Mouse (Mus musculus) G1E-ER4 (cell line): Measurements from ENCODE around the gene Commd2. TPM values are rescaled to one million over a fixed set of nuclear protein-coding genes. Genes with fewer than 3 reads are reported as not detected.

Source experiments
- GATA1 ChIP-seq: IDR thresholded peaks from one replicate; pipeline ENCODE4 v1.8.0; 2012; ENCODE audit warnings: low read length, inconsistent platforms
- polyA plus RNA-seq: library from polyadenylated mRNA; stranded (reverse); fragments of >175 nt; gene quantifications from 2 replicates; pipeline ENCODE4 v1.2.3, GENCODE M21; 2012

The Commd2 gene
- 24.9 and 40.5 TPM in 2 replicates for polyA plus RNA-seq

GRCm38 (mm10) chr3:57651231-57651864, at the start of gene Commd2:
Commd2 (minus strand) TSS chr3:57651715.
- TF ChIP-seq GATA1: no peak

GRCm38 (mm10) chr3:57696779-57697178, 45.3 kb upstream of the Commd2 start:
- no peak for TF ChIP-seq GATA1

- no peak for TF ChIP-seq GATA1
Measured at GRCm38 (mm10) chr3:57696249-57696648, 44.7 kb upstream of the Commd2 start.

GRCm38 (mm10) chr3:57692719-57693118, 41.2 kb upstream of the Commd2 start, which contains the start of gene Ankub1:
Ankub1 (minus strand) TSS chr3:57692799.
- no peak for TF ChIP-seq GATA1

GRCm38 (mm10) chr3:57691772-57692171, 40.3 kb upstream of the Commd2 start:
- no peak for TF ChIP-seq GATA1

GRCm38 (mm10) chr3:57677786-57678185, 26.3 kb upstream of the Commd2 start:
- TF ChIP-seq GATA1: no peak

GRCm38 (mm10) chr3:57674075-57674474, 22.6 kb upstream of the Commd2 start:
- no peak for TF ChIP-seq GATA1

- no peak for TF ChIP-seq GATA1
Measured at GRCm38 (mm10) chr3:57673586-57673985, 22.1 kb upstream of the Commd2 start.

GRCm38 (mm10) chr3:57667054-57667723, 15.7 kb upstream of the Commd2 start:
- TF ChIP-seq GATA1: no peak

- no peak for TF ChIP-seq GATA1
Measured at GRCm38 (mm10) chr3:57665880-57666279, 14.4 kb upstream of the Commd2 start.

GRCm38 (mm10) chr3:57664682-57665081, 13.2 kb upstream of the Commd2 start:
- no peak for TF ChIP-seq GATA1

GRCm38 (mm10) chr3:57663731-57664130, 12.2 kb upstream of the Commd2 start:
- no peak for TF ChIP-seq GATA1

GRCm38 (mm10) chr3:57658608-57659007, 7.1 kb upstream of the Commd2 start:
- TF ChIP-seq GATA1: no peak

GRCm38 (mm10) chr3:57653646-57654045, 2.1 kb upstream of the Commd2 start:
- TF ChIP-seq GATA1: no peak

- no peak for TF ChIP-seq GATA1
Measured at GRCm38 (mm10) chr3:57652485-57652884, 970 bp upstream of the Commd2 start.

GRCm38 (mm10) chr3:57651865-57652259, 347 bp upstream of the Commd2 start:
- no peak for TF ChIP-seq GATA1

- no peak for TF ChIP-seq GATA1
Measured at GRCm38 (mm10) chr3:57643191-57643590, 8.3 kb downstream of the Commd2 start.
